Mouse (Mus musculus): ENCODE results near the gene Rnf126. TPM values are rescaled to one million over a fixed set of nuclear protein-coding genes. Genes with fewer than 3 reads are reported as not detected.

Gene Rnf126
- polyA plus RNA-seq, 2 experiments: 27.7 to 46.4 TPM

- Histone ChIP-seq H3K4me1 (replicated peaks; ENCODE audit: control insufficient read depth in 2 of 2, insufficient read depth in 2 of 2, low read length in 1 of 2) (peaks cover 5 to 10% of the 10 kb centered on the region in 2 experiments), H3K4me3 (ENCODE audit: insufficient read depth in 1 of 2, low read depth in 2 of 2, low read length in 2 of 2) (no peak overlapping the region), H3K4me2 (ENCODE audit: low read depth) (no peak overlapping the region), H3K9me3 (ENCODE audit: control insufficient read depth, low read length) (no peaks in the 10 kb centered on the region), H3K9ac (replicated peaks) (no peak overlapping the region), H3K27ac (no peak overlapping the region), H3K27me3 (ENCODE audit: control insufficient read depth, insufficient read depth, low read length) (peaks cover 45% of the 10 kb centered on the region), H3K36me3 (replicated peaks; ENCODE audit: control insufficient read depth, insufficient read depth, low read depth) (0 out of 2 replicates have a peak, but pooled peaks cover 4% of the 10 kb centered on the region)
- TF ChIP-seq EP300 (IDR thresholded peaks at IDR 0.05; ENCODE audit: low read depth): no peak
- no peak for TF ChIP-seq CTCF (IDR thresholded peaks at IDR 0.05; ENCODE audit: low read depth)
- DNase-seq (ENCODE audit: low read depth in 3 of 3, low spot score in 3 of 3): peak; percentile 67 to 69 (median 68)
- no peak for ATAC-seq (ENCODE audit: insufficient read depth)
- WGBS (ENCODE audit: insufficient replicate concordance): 8% methylated on average over 43 of the region's 43 CpGs
Measured at GRCm38 (mm10) chr10:79717640-79718357, 49.0 kb downstream of the Rnf126 start.

DNA sequence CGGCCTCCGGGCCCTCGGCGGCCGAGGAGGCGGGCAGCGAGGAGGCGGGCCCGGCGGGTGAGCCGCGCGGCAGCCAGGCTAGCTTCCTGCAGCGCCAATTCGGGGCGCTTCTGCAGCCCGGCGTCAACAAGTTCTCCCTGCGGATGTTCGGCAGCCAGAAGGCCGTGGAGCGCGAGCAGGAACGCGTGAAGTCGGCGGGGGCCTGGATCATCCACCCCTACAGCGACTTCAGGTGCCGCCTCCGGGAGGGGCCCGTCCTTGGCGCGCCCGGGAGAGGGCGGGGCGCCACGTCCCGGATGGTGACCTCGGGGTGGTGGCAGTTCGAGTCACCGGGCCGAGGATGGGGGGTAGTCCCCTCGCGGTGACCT lies 49.8 kb downstream of the Rnf126 start:
- no peak for DNase-seq (ENCODE audit: low read depth in 3 of 3, low spot score in 3 of 3)
- H3K4me3 ChIP-seq (ENCODE audit: insufficient read depth in 1 of 2, low read depth in 2 of 2, low read length in 2 of 2): peak overlapping the region; percentile 48 to 50
- no peak overlapping the region for H3K9ac ChIP-seq (replicated peaks)
- H3K4me1 ChIP-seq (replicated peaks; ENCODE audit: control insufficient read depth in 2 of 2, insufficient read depth in 2 of 2, low read length in 1 of 2): peaks cover 7 to 16% of the 10 kb centered on the region in 2 experiments
- H3K9me3 ChIP-seq (ENCODE audit: control insufficient read depth, low read length): no peaks in the 10 kb centered on the region
- H3K27ac ChIP-seq: no peak overlapping the region
- ATAC-seq (ENCODE audit: insufficient read depth): no peak
- TF ChIP-seq EP300 (IDR thresholded peaks at IDR 0.05; ENCODE audit: low read depth) (no peak), CTCF (IDR thresholded peaks at IDR 0.05; ENCODE audit: low read depth) (no peak)
- H3K27me3 ChIP-seq (ENCODE audit: control insufficient read depth, insufficient read depth, low read length): peaks cover 45% of the 10 kb centered on the region
- H3K36me3 ChIP-seq (replicated peaks; ENCODE audit: control insufficient read depth, insufficient read depth, low read depth): peaks cover 9% of the 10 kb centered on the region
- WGBS (ENCODE audit: insufficient replicate concordance): under 1% methylated on average over 41 of the region's 44 CpGs
- H3K4me2 ChIP-seq (ENCODE audit: low read depth): peak overlapping the region; percentile 59

GRCm38 (mm10) chr10:79716254-79716987 lies 50.3 kb downstream of the Rnf126 start, which contains the start of gene Hcn2:
Gene Hcn2, plus strand, starts transcription at chr10:79716634.
- TF ChIP-seq CTCF (IDR thresholded peaks at IDR 0.05; ENCODE audit: low read depth) (no peak), EP300 (IDR thresholded peaks at IDR 0.05; ENCODE audit: low read depth) (no peak)
- Histone ChIP-seq H3K4me2 (ENCODE audit: low read depth) (peak within 1 kb of the TSS; percentile 59), H3K9ac (replicated peaks) (no peak within 1 kb of the TSS), H3K9me3 (ENCODE audit: control insufficient read depth, low read length) (no peaks in the 10 kb centered on the region), H3K4me3 (ENCODE audit: insufficient read depth in 1 of 2, low read depth in 2 of 2, low read length in 2 of 2) (peak within 1 kb of the TSS; percentile 48 to 50), H3K27ac (no peak within 1 kb of the TSS), H3K27me3 (ENCODE audit: control insufficient read depth, insufficient read depth, low read length) (peaks cover 45% of the 10 kb centered on the region), H3K36me3 (replicated peaks; ENCODE audit: control insufficient read depth, insufficient read depth, low read depth) (peaks cover 15% of the 10 kb centered on the region), H3K4me1 (replicated peaks; ENCODE audit: control insufficient read depth in 2 of 2, insufficient read depth in 2 of 2, low read length in 1 of 2) (peaks cover 7 to 16% of the 10 kb centered on the region in 2 experiments)
- ATAC-seq (ENCODE audit: insufficient read depth) (no peak), DNase-seq (ENCODE audit: low read depth in 3 of 3, low spot score in 3 of 3) (no peak)
- 1% methylated on average over 80 of the region's 91 CpGs for WGBS (ENCODE audit: insufficient replicate concordance)

DNA sequence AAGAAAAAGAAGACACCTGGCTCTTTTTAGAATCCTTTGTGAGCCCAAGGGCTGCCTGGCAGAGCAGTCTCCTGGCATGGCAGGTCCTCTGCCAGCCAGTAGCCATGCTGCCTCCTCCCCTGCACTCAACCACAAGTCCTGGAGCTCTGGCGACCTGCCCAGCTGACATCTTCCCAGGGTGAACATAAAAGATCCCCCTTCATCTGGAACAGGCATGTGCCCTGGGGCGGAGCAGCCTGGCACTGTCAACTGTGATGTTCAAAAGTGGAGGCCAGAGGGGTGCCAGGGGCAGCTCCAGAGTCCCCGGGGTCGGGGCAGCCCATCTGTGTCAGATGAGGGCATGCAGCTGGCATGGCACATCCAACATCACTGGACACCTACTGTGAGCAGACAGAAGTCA lies 51.8 kb downstream of the Rnf126 start:
- no peak overlapping the region for H3K27ac ChIP-seq
- H3K4me3 ChIP-seq (ENCODE audit: insufficient read depth in 1 of 2, low read depth in 2 of 2, low read length in 2 of 2): no peak overlapping the region
- no peak overlapping the region for H3K4me2 ChIP-seq (ENCODE audit: low read depth)
- ATAC-seq (ENCODE audit: insufficient read depth) (no peak), DNase-seq (ENCODE audit: low read depth in 3 of 3, low spot score in 3 of 3) (no peak)
- peaks cover 7 to 16% of the 10 kb centered on the region in 2 experiments for H3K4me1 ChIP-seq (replicated peaks; ENCODE audit: control insufficient read depth in 2 of 2, insufficient read depth in 2 of 2, low read length in 1 of 2)
- no peak for TF ChIP-seq CTCF (IDR thresholded peaks at IDR 0.05; ENCODE audit: low read depth)
- no peak for TF ChIP-seq EP300 (IDR thresholded peaks at IDR 0.05; ENCODE audit: low read depth)
- no peaks in the 10 kb centered on the region for H3K9me3 ChIP-seq (ENCODE audit: control insufficient read depth, low read length)
- no peak overlapping the region for H3K9ac ChIP-seq (replicated peaks)
- 47% methylated on average over 4 of the region's 4 CpGs for WGBS (ENCODE audit: insufficient replicate concordance)
- peaks cover 29% of the 10 kb centered on the region for H3K36me3 ChIP-seq (replicated peaks; ENCODE audit: control insufficient read depth, insufficient read depth, low read depth)
- peaks cover 45% of the 10 kb centered on the region for H3K27me3 ChIP-seq (ENCODE audit: control insufficient read depth, insufficient read depth, low read length)

DNA sequence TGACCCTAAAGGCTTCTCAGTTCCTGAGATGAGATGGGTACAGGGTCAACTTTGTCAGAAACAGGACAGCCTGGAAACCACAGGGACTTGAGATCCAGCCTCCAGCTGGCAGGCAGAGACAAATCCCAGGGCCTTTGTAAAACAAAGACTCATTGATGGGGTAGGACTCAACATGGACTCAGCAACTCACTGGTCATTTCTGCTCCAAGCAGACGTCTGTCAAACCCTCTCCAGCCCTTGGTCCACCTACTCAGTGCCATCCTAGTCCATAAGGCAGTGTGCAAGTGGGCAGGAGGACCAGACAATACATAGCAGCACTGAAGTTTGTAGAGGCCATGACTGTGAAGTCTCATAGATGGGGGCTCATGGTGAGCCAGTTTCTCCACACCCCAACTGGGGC lies 53.6 kb downstream of the Rnf126 start:
- peaks cover 37% of the 10 kb centered on the region for H3K27me3 ChIP-seq (ENCODE audit: control insufficient read depth, insufficient read depth, low read length)
- DNase-seq (ENCODE audit: low read depth in 3 of 3, low spot score in 3 of 3) (no peak), ATAC-seq (ENCODE audit: insufficient read depth) (no peak)
- TF ChIP-seq CTCF (IDR thresholded peaks at IDR 0.05; ENCODE audit: low read depth) (no peak), EP300 (IDR thresholded peaks at IDR 0.05; ENCODE audit: low read depth) (no peak)
- H3K9me3 ChIP-seq (ENCODE audit: control insufficient read depth, low read length): no peaks in the 10 kb centered on the region
- H3K4me1 ChIP-seq (replicated peaks; ENCODE audit: control insufficient read depth in 2 of 2, insufficient read depth in 2 of 2, low read length in 1 of 2): peaks cover 11 to 24% of the 10 kb centered on the region in 2 experiments
- 22% methylated on average over 1 of the region's 1 CpGs for WGBS (ENCODE audit: insufficient replicate concordance)
- H3K27ac ChIP-seq: peak overlapping the region; percentile 96
- peak overlapping the region; percentile 61 for H3K4me2 ChIP-seq (ENCODE audit: low read depth)
- peaks cover 47% of the 10 kb centered on the region for H3K36me3 ChIP-seq (replicated peaks; ENCODE audit: control insufficient read depth, insufficient read depth, low read depth)
- no peak overlapping the region; a peak in 1 of 4 replicates for H3K4me3 ChIP-seq (ENCODE audit: insufficient read depth in 1 of 2, low read depth in 2 of 2, low read length in 2 of 2)
- H3K9ac ChIP-seq (replicated peaks): peak overlapping the region; percentile 61
